Mouse (Mus musculus) MEL-GATA-1-ER (cell line): ENCODE measurements around the gene Xpnpep1.

Source experiments
- DNase-seq: peaks from one replicate; pipeline ENCODE4 v3.0.0-alpha.2; 2012; ENCODE audit warnings: low read depth; ENCODE audit errors: extremely low read depth

Gene Xpnpep1

DNA sequence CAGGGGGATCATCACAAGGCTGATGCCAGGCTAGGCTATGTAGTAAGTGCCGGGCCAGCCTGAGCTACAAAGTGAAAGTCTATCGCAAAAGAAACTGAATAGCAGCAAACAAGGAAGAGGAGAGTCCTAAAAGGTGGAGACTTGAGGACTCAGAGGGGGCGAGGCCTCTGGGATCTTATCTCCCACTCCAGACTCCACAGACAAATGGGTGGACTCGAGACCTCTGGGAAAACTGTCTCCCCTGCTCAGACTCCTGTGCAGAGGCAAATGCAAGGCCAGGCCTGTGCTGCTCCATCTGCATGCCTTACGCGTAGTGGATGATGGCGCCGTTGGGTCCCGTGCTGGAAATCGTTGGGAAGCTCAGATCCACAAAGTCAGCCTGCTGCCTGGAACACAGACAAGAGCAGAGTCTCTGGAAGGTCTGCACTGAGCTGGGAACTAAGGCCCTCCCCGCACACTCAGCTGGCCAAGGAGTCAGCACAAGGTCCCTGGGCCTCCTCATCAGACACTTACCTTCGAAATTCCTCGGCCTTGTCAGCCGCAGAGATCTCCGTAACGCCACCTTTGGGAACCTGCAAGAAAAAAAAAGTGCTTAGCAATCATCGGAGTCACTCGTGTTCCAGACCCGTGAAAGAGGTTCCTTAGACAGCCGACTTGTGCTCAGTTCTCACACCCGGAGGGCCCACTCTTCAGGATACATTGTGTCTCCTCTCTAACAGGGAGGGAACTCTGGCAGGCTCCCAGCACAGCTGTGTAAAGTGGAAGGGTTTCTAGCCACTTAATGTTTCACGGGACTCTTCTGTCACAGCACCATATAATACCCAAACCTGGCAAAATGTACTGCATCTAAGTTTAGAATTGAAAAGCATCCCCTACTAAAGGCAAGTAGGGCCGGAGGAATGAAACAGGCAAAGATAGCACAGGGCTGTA is 37.6 kb downstream of the Xpnpep1 start:
- no peak for DNase-seq

DNA sequence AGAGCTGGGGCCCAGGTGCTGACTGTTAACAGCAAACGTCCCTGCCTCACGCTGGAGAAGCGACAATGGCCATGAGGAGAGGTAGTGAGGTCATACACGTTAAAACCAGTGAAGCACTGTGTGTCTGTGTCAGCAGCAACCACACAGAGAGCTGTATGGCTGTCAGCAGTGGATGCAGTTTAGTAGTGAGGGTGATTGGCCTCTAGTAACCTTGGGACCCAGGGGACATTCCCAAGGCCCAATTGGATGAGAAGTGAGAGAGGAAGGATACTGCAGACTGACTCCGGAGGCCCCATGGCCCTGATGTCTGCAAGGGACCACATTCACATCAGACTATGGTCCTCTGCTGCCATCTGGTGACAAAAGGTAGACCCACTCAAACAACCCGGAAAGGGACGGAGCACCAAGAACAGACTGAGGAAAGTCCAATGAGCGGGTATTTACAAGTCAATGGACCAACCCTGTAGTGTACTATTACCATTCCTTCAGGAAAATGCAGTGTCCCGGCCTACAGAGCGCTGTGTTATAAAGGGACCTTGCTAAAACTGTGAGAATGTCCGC is 47.1 kb downstream of the Xpnpep1 start:
- DNase-seq, result no peak

GRCm38 (mm10) chr19:52991924-52992323 is 48.1 kb downstream of the Xpnpep1 start:
- DNase-seq, result no peak

GRCm38 (mm10) chr19:52979020-52979711 is 60.8 kb downstream of the Xpnpep1 start:
- no peak for DNase-seq

DNA sequence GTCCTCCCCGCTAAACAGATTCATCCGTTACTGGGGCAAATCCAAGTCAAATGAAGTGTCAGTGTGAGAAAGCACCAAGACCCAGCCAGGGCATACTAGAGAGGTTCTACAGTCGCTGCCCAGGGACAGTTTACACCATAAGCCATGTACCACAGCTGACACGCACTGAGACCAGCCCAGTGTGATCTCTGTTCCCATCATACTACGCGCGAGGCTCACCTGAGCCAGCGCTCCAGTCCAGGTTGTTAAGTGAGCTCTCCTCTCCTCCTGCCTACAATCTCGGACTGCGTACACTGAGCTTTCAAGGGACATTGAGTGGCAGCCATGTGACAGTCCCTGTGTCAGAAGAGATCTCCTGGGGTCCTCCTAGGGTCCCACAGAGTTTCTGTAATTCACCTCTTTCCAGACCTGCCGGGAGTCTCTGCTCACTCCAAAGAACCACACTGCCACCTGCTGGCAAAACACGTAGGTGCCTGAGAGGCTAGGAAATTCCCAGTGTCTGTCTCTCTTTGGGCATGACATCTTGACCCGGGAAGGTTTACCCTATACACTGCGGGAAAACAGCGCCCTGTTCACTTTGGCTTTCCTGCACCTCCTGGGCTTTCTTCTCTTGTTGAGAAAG is 64.3 kb downstream of the Xpnpep1 start:
- DNase-seq, result peak; percentile 19

DNA sequence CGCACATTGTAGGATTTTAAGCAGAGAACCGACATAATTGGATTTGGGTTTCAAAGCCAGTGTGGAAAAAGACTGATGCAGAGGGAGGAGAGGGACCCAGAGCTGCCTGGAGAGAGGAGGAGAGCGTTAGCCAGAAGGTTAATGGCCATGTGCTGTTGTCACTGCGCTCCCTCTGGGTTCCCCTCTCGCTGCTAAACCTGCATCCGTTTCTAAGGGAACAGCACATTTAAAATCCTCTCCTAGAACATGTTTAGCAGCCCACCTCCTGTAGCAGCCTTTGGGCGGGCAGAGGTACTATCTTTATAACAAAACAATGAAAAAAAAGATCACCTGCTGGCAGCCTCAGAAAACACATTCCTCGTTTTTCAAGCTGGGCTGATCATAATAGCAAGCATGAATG is 73.7 kb downstream of the Xpnpep1 start:
- no peak for DNase-seq

DNA sequence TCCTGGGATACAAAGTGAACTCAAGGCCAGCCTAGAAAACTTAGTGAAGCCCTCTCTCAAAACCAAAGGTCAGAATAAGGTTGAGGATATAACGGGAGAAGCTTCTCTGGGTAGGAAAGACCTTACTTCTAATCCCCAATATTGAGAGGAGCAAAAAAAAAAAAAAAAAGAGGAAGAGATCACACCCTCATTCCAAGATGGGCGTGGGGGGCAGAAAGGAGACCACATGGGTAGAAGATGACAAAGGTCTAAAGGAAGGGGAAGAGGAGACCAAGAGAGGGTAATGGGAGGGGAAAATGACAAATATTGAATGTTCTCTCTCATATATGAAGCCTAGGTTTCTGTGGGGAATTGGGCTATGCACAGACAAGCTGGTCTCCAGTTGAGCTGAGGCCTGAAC is 77.3 kb downstream of the Xpnpep1 start:
- DNase-seq, result no peak

DNA sequence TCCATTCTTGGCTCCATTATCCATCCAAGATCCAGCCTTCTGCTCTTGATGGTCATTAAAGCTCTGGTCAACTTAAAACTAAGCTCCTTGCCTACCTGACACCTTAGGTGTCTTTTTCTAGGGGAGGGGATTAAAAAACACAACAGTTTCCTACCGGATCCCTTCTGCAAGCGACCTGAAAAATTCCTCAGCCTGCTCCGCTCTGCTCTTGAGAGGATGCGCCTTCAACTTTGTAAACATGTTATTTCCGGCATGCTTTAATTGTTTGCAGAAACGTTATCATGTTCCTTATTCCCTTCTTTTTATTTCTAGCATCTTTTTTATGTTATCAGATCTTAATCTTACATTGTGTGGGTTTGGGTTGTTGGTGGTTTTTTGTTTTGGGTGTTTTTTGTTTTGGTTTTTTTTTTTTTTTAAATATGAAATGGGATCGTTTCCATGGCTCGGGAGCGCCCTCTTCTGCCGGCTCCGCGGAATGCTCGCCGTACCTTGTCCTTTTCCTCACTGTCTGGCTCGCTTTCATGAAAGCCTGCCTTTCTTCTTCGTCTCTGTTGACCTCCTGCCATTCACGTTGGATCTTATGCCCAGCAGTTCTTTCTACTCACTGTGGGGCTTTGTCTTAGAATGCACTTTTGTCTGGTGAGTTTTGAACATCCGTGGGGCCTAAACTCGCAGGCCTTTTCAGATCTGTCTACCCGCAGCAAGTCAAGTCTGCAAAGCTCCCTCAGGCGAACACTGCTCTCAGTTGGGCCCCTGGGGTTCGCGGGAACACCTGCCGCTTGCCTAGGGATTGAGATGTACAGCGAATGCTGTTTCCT is 117.1 kb downstream of the Xpnpep1 start:
- DNase-seq, result no peak

DNA sequence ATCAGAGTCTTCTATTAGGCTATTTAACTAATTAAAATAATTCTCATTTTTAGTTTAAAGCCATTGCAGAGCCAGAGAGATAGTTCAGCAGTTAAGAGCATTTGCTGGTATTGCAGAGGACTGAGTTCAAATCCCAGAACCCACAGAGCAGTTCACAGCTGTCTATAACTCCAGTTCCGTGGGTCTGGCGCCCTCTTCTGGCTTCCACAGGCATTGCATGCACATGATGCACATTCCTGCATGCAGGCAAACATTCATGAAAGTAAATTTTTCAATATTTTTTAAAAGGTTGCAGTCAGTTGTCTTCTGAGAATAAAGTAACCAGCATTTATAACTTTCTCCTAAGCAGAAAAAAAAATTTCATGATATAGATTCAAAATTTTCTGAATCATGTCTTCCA is 135.8 kb downstream of the Xpnpep1 start:
- DNase-seq, result no peak

- no peak for DNase-seq
Measured at GRCm38 (mm10) chr19:52891807-52892442, 148.1 kb downstream of the Xpnpep1 start.
